Comparison of ENCODE assay signal across 10 mouse cellular contexts in the genomic region with DNA sequence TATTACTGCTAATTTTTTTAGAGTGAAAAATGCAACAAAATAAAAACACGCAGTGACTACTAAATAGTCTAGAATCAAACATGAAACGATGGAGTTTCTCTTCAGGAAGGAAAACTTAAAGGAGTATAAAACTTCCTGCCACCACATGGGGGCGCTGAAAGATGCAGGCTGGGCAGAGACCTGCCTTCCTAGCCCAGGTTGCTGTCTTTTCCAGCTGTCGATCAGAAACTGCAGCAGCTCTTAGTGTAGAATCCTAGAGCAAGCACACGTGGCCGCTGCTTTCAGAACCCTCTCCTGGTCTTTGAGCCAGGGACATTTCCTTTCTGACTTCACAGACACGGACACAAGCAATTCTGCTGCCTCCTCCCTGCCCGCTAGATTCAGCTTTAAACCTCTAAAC. TPM values are rescaled to one million over a fixed set of nuclear protein-coding genes. Genes with fewer than 3 reads are reported as not detected.
DNase-seq lines count a peak whose midpoint lies in the region; ATAC-seq and TF ChIP-seq lines count a peak whose summit lies in the region.
"Had no signal": no experiment of that assay in that cellular context is flagged by ENCODE, and none has a peak within 500 bp of the region (broad histone marks: within the 10 kb centered on the region; RNA-seq: fewer than 3 reads in every experiment).

No protein-coding gene starts in this region.

- no peaks in the 10 kb centered on the region for H3K36me3 ChIP-seq in liver, embryonic 12.5 days

- H3K4me1 ChIP-seq in liver, embryonic 12.5 days: 0 out of 2 replicates have a peak, but pooled peaks cover 4% of the 10 kb centered on the region

- H3K27me3 ChIP-seq in liver, embryonic 12.5 days (replicated peaks): peaks cover 4% of the 10 kb centered on the region; the same call in 1 of the 2 replicates

- H3K4me3 ChIP-seq in left cerebral cortex, adult 2 months: no peak overlapping the region
- H3K4me3 ChIP-seq in liver, embryonic 12.5 days: no peak overlapping the region

- ATAC-seq in granulocyte monocyte progenitor cell, adult 5-6 weeks (replicated peaks; ENCODE audit: poor library complexity, severe bottlenecking): peak; percentile 36
- no peak for ATAC-seq in liver, embryonic 12.5 days

- intact Hi-C loops in left cerebral cortex, adult 2 months (cut with DNase I): loop anchor here (2.0 to 5.0 kb wide), 2 partner anchors 122 to 219 kb away; no protein-coding TSS in a partner anchor

- no peaks in the 10 kb centered on the region for H3K9me3 ChIP-seq in liver, embryonic 12.5 days (replicated peaks)

- 0 out of 2 replicates have a peak overlapping the region, but pooled peaks have one; percentile 6 for H3K4me2 ChIP-seq in liver, embryonic 12.5 days

- WGBS in liver, embryonic 12.5 days (ENCODE audit: insufficient replicate concordance): 21% methylated on average over 8 of the region's 8 CpGs

- H3K27ac ChIP-seq in left cerebral cortex, adult 2 months: no peak overlapping the region
- H3K27ac ChIP-seq in liver, embryonic 12.5 days: no peak overlapping the region

- peak; percentile 33 to 78 for DNase-seq in adrenal gland, adult (ENCODE audit: inconsistent age in 2 of 2, low spot score in 1 of 2)
- no peak for DNase-seq in adrenal gland, adult 8-10 months
- DNase-seq in left cerebral cortex, adult 2 months (ENCODE audit: extremely low spot score in 1 of 2, low spot score in 2 of 2): peak; percentile 45 to 57
- no peak for DNase-seq in left cerebral cortex, adult 8-10 months (ENCODE audit: low spot score in 2 of 2)
- peak; percentile 34 to 42 for DNase-seq in adrenal gland, postnatal 4 days (ENCODE audit: low spot score in 2 of 2)
- DNase-seq in skeletal muscle tissue, adult 2 months (ENCODE audit: low read depth, low spot score): peak; percentile 62

- TF ChIP-seq CTCF in left cerebral cortex, adult 2 months (IDR thresholded peaks at IDR 0.05): peak; percentile 70

- no peak overlapping the region for H3K9ac ChIP-seq in liver, embryonic 12.5 days

RNA-seq across cellular contexts. Expression of gene Tekt1, which starts 18.3 kb away (rescaled TPM):
- total RNA-seq in adrenal gland, adult 8-10 months (2022): 1 to 10 TPM in 1 of 4 experiments, under 1 TPM in 2, not detected in 1; 0.52 to 1.0 (median 0.55) TPM
- total RNA-seq in left cerebral cortex, adult 2 months (2021): 1 to 10 TPM; 2.3 to 3.6 TPM
- total RNA-seq in left cerebral cortex, adult 8-10 months (2022): 1 to 10 TPM; 1.3 to 3.5 (median 2.5) TPM
- under 1 TPM; 0.51 to 0.62 TPM for total RNA-seq in adrenal gland, postnatal 4 days (2021)
- total RNA-seq in granulocyte monocyte progenitor cell, adult 5-6 weeks (2014; fragmentation: Nextera tagmentation): not detected in 2 replicates
- 0.15 TPM in 1 of 2 replicates, not detected in the other for total RNA-seq in granulocyte monocyte progenitor cell, adult 5-6 weeks (2017)
- 0.08 and 0.12 TPM in 2 replicates for polyA plus RNA-seq in liver, embryonic 12.5 days (2016; fragmentation: Nextera tagmentation; extraction: Ambion mirVana)
- polyA plus RNA-seq: C2C12 had no signal

RNA-seq across cellular contexts. Expression of gene Fbxo39, which starts 29.7 kb away (rescaled TPM):
- not detected for total RNA-seq in adrenal gland, adult 8-10 months (2022)
- not detected for total RNA-seq in left cerebral cortex, adult 2 months (2021)
- not detected for total RNA-seq in left cerebral cortex, adult 8-10 months (2022)
- not detected for total RNA-seq in adrenal gland, postnatal 4 days (2021)
- not detected in 2 replicates for total RNA-seq in granulocyte monocyte progenitor cell, adult 5-6 weeks (2014; fragmentation: Nextera tagmentation)
- total RNA-seq in granulocyte monocyte progenitor cell, adult 5-6 weeks (2017): not detected in 2 replicates
- not detected in 2 replicates for polyA plus RNA-seq in liver, embryonic 12.5 days (2016; fragmentation: Nextera tagmentation; extraction: Ambion mirVana)
- polyA plus RNA-seq: C2C12; neural tube, embryonic 14.5 days had no signal

RNA-seq across cellular contexts. Expression of gene Xaf1, which starts 42.5 kb away (rescaled TPM):
- 10 to 100 TPM; 20.7 to 26.4 (median 25.5) TPM for total RNA-seq in adrenal gland, adult 8-10 months (2022)
- total RNA-seq in left cerebral cortex, adult 2 months (2021): 1 to 10 TPM; 3.8 to 5.2 TPM
- total RNA-seq in left cerebral cortex, adult 8-10 months (2022): 10 to 100 TPM in 2 of 4 experiments, 1 to 10 TPM in 2; 5.6 to 11.8 (median 10.1) TPM
- 10 to 100 TPM; 19.5 to 23.8 TPM for total RNA-seq in adrenal gland, postnatal 4 days (2021)
- 3.6 and 8.9 TPM in 2 replicates for total RNA-seq in granulocyte monocyte progenitor cell, adult 5-6 weeks (2014; fragmentation: Nextera tagmentation)
- 2.0 and 11.7 TPM in 2 replicates for total RNA-seq in granulocyte monocyte progenitor cell, adult 5-6 weeks (2017)
- polyA plus RNA-seq in liver, embryonic 12.5 days (2016; fragmentation: Nextera tagmentation; extraction: Ambion mirVana): 2.2 and 2.4 TPM in 2 replicates

Comparison
In these comparisons a context has a peak if more than half of its experiments do, and no peak if none do; other contexts are left out.
1. DNase-seq: peak in adrenal gland, adult (2 of 2), left cerebral cortex, adult 2 months (2 of 2), adrenal gland, postnatal 4 days (2 of 2) and skeletal muscle tissue, adult 2 months (single experiment); none in adrenal gland, adult 8-10 months (single experiment) and left cerebral cortex, adult 8-10 months (0 of 2).